Mouse (Mus musculus) limb, embryonic 15.5 days (tissue): ENCODE data around the gene Rilp. TPM values are rescaled to one million over a fixed set of nuclear protein-coding genes. Genes with fewer than 3 reads are reported as not detected.
A peak's percentile ranks its signal among the peaks of the same experiment; 100 is the strongest.
"Not testable (repeated sequence)": the region's sequence is repeated elsewhere in the genome, so short reads cannot be mapped to it uniquely, and the experiment has no call there.

Experiments
- ATAC-seq: fragments of 200-750 bp; cut with Nextera tagmentation; 2 replicates; pipeline ENCODE4 v1.8.0; 2017; ENCODE audit warnings: low read depth, moderate TSS enrichment; ENCODE audit not compliant: insufficient number of reproducible peaks, low FRiP score, low TSS enrichment
- H3K27ac ChIP-seq: fragments of 300-500 bp; sonication (generic); 2 replicates; pipeline ENCODE4 v1.5.1; 2015; ENCODE audit warnings: moderate library complexity, mild to moderate bottlenecking, inconsistent platforms
- H3K27me3 ChIP-seq: fragments of 300-500 bp; sonication (generic); 2 replicates; pipeline ENCODE4 v1.6.1; 2015; ENCODE audit warnings: inconsistent platforms
- H3K36me3 ChIP-seq: fragments of 300-500 bp; sonication (generic); 2 replicates; pipeline ENCODE4 v1.6.1; 2015; ENCODE audit warnings: inconsistent platforms
- H3K4me1 ChIP-seq: fragments of 300-500 bp; sonication (generic); 2 replicates; pipeline ENCODE4 v1.6.1; 2015; ENCODE audit warnings: inconsistent platforms
- H3K4me2 ChIP-seq: fragments of 300-500 bp; sonication (generic); 2 replicates; pipeline ENCODE4 v1.6.1; 2015; ENCODE audit warnings: mild to moderate bottlenecking, inconsistent platforms
- H3K4me3 ChIP-seq: fragments of 300-500 bp; sonication (generic); 2 replicates; pipeline ENCODE4 v1.5.1; 2015; ENCODE audit warnings: mild to moderate bottlenecking, inconsistent platforms
- H3K9ac ChIP-seq: fragments of 300-500 bp; sonication (generic); 2 replicates; pipeline ENCODE4 v1.6.1; 2015; ENCODE audit warnings: inconsistent platforms
- H3K9me3 ChIP-seq: fragments of 300-500 bp; sonication (generic); 2 replicates; pipeline ENCODE4 v1.6.1; 2016; ENCODE audit warnings: inconsistent platforms
- WGBS: fragments of 180-500 bp; shearing (Covaris S2); methylation state at CpG from one replicate; pipeline ENCODE4 v1.1.7; 2015; 5-methylcytosine and 5-hydroxymethylcytosine counted together
- microRNA counts: library from miRNA; unstranded; fragments of <30 nt; microRNA quantifications from one replicate; lab custom pipeline; 2016
- microRNA-seq: library from miRNA; unstranded; fragments of <30 nt; microRNA quantifications from one replicate; pipeline ENCODE4, GENCODE M21; 2016
- polyA plus RNA-seq: library from polyadenylated mRNA; unstranded; fragments of >200 nt; fragmentation: Nextera tagmentation; extraction: Ambion mirVana; gene quantifications from 2 replicates; pipeline ENCODE4 v1.2.1, GENCODE M21; 2015

Rilp gene
- polyA plus RNA-seq, 1 experiment from 2014 or later: 0.45 TPM

DNA sequence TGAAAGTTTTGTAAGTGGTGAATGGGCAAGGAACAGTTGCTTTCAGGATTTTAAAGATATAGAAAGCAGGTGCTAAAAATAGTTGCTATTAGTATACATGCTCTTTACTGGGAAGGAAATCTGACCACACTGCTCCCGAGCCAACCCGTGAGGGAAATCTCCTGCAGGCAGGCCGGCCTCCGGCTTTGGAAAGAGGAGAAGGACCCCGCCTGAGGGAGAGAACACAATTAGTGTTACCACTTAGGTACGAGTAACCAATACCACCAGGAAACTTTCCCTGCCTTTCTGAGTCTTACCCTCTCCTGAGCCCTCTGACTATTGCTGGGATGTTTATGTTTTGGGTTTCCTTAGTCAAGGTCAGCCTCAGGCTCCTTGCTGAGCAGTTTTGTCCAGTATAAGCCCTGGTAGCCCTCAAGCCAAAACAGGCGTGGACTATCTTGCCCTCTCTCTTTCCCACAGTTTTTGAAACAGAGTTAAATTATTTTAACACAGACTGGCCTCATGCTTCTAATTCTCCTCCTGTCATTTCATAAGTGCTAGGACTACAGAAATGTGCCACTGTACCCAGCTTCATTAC, 43.1 kb downstream of the Rilp start:
- Histone ChIP-seq H3K36me3 (no peaks in the 10 kb centered on the region), H3K9me3 (no peaks in the 10 kb centered on the region), H3K4me3 (no peak overlapping the region), H3K9ac (no peak overlapping the region), H3K27ac (peak overlapping the region; percentile 79), H3K4me1 (peaks cover 33% of the 10 kb centered on the region), H3K4me2 (no peak overlapping the region), H3K27me3 (no peaks in the 10 kb centered on the region)
- no peak for ATAC-seq
- WGBS: 29% methylated on average over 7 of the region's 7 CpGs

- H3K27ac ChIP-seq, H3K4me2 ChIP-seq, H3K4me3 ChIP-seq, H3K9ac ChIP-seq, H3K36me3 ChIP-seq, H3K9me3 ChIP-seq, H3K27me3 ChIP-seq, ATAC-seq: not testable (repeated sequence)
- peaks cover 22% of the 10 kb centered on the region for H3K4me1 ChIP-seq
- 93% methylated on average over 6 of the region's 6 CpGs for WGBS
These were observed 46.1 kb downstream of the Rilp start for GRCm38 (mm10) chr11:75556006-75556405.

DNA sequence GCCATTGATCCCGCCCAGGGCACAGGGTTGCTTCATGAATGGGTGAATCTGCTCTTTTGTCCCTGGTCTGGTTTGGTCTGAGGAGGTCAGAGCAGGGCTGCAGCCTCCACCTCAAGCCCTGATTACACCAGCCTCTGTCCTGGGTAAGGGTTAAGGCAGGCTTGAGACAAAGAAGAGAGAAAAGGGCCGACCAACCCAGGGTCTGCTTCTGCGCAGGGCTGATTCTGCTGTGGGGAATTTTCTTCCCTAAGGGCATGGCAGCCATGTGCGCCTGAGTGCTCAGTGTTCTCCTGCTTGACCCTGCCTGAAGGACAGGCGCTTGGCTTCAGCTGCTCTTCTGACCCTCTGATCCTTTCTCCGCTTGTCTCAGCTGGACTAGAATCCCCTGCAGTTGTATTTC, 47.2 kb downstream of the Rilp start:
- no peak for ATAC-seq
- Histone ChIP-seq H3K4me2 (no peak overlapping the region), H3K9ac (no peak overlapping the region), H3K27me3 (no peaks in the 10 kb centered on the region), H3K27ac (no peak overlapping the region), H3K9me3 (no peaks in the 10 kb centered on the region), H3K4me1 (peaks cover 10% of the 10 kb centered on the region), H3K4me3 (no peak overlapping the region), H3K36me3 (no peaks in the 10 kb centered on the region)
- WGBS: 82% methylated on average over 6 of the region's 6 CpGs

- Histone ChIP-seq H3K4me2 (no peak overlapping the region), H3K27ac (no peak overlapping the region), H3K9ac (no peak overlapping the region), H3K4me1 (peaks cover under 1% of the 10 kb centered on the region; the same call in 1 of the 2 replicates), H3K9me3 (no peaks in the 10 kb centered on the region), H3K4me3 (no peak overlapping the region), H3K36me3 (no peaks in the 10 kb centered on the region), H3K27me3 (no peaks in the 10 kb centered on the region)
- WGBS: 96% methylated on average over 1 of the region's 1 CpGs
- no peak for ATAC-seq
These were observed 48.2 kb downstream of the Rilp start for GRCm38 (mm10) chr11:75558101-75558500.

DNA sequence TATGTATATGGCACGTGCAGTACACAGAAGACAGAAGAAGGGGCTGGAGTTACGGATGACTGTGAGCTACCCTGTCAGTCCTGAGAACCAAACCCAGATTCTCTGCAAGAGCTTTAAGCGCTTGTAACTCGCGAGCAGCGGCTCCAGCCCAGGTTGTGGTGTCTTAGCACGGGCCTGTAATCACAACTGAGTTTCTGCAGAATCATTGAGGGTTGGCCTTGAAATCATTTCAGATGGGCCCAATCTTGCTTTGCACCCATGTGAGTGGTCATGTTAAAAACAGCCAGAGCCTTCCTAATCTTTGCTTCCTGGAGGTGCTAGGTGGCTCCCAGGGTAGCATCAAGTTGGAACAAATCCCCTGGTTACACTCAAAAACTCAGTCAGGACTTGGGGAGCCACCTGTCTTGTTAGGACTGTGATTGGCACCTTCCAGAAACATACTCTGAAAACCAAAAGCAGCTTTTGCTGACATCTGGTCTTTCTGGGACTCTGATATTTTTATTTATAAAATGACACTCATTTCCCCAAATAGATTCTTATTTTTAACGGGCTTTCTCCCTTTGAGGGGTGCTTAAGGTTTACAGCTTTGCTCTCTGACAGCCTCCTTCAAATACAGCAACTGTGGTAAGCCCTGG, 50.1 kb downstream of the Rilp start:
- H3K27me3 ChIP-seq: no peaks in the 10 kb centered on the region
- no peak overlapping the region for H3K27ac ChIP-seq
- H3K9ac ChIP-seq: no peak overlapping the region
- H3K36me3 ChIP-seq: no peaks in the 10 kb centered on the region
- no peak overlapping the region for H3K4me2 ChIP-seq
- H3K4me1 ChIP-seq: no peaks in the 10 kb centered on the region
- no peaks in the 10 kb centered on the region for H3K9me3 ChIP-seq
- 82% methylated on average over 8 of the region's 8 CpGs for WGBS
- H3K4me3 ChIP-seq: no peak overlapping the region
- no peak for ATAC-seq

- Histone ChIP-seq H3K36me3 (no peaks in the 10 kb centered on the region), H3K27ac (no peak overlapping the region), H3K4me3 (no peak overlapping the region), H3K4me2 (no peak overlapping the region), H3K9ac (no peak overlapping the region), H3K4me1 (no peaks in the 10 kb centered on the region), H3K9me3 (no peaks in the 10 kb centered on the region), H3K27me3 (no peaks in the 10 kb centered on the region)
- no peak for ATAC-seq
- WGBS: 68% methylated on average over 14 of the region's 14 CpGs
These were observed 50.9 kb downstream of the Rilp start for GRCm38 (mm10) chr11:75560530-75561409.

GRCm38 (mm10) chr11:75561410-75561791, 51.5 kb downstream of the Rilp start:
- 78% methylated on average over 5 of the region's 5 CpGs for WGBS
- Histone ChIP-seq H3K4me1 (no peaks in the 10 kb centered on the region), H3K9me3 (no peaks in the 10 kb centered on the region), H3K27ac (no peak overlapping the region), H3K4me2 (no peak overlapping the region), H3K9ac (no peak overlapping the region), H3K27me3 (no peaks in the 10 kb centered on the region), H3K4me3 (no peak overlapping the region), H3K36me3 (no peaks in the 10 kb centered on the region)
- no peak for ATAC-seq

MicroRNAs encoded within 50 kb of the gene (microRNA counts, 519-probe panel; counts per million panel counts)
- 3,894 counts per million, percentile 90 among the panel's probes with 10 or more counts for microRNA mmu-miR-22 (lab: Ali Mortazavi, UCI)

Small RNAs within 50 kb of the gene (microRNA-seq; reads per million reads assigned to microRNA genes)
- gene Mir22 (4,472 reads per million, percentile 88 among the genes with 10 or more reads in this experiment), gene Mir3971 (not detected)

Other genes starting within 250 kb of the Rilp start
- 101 and 102 TPM in 2 replicates for gene Rpa1, start 161.8 kb upstream of the Rilp start, polyA plus RNA-seq
- gene Smyd4, start 161.7 kb upstream of the Rilp start, polyA plus RNA-seq: 12.8 and 13.1 TPM in 2 replicates
- 296 and 333 TPM in 2 replicates for gene Serpinf1, start 87.4 kb upstream of the Rilp start, polyA plus RNA-seq
- gene Serpinf2, start 70.5 kb upstream of the Rilp start, polyA plus RNA-seq: 0.12 and 1.6 TPM in 2 replicates
- 5.8 and 6.5 TPM in 2 replicates for gene Wdr81, start 55.4 kb upstream of the Rilp start, polyA plus RNA-seq
- gene Tlcd2, start 48.4 kb upstream of the Rilp start, polyA plus RNA-seq: 28.2 and 30.8 TPM in 2 replicates
- 44.4 and 49.5 TPM in 2 replicates for gene Prpf8, start 23.3 kb upstream of the Rilp start, polyA plus RNA-seq
- gene Scarf1, start 3.4 kb downstream of the Rilp start, polyA plus RNA-seq: 7.1 and 8.2 TPM in 2 replicates
- gene Slc43a2, start 21.6 kb downstream of the Rilp start, polyA plus RNA-seq: 2.6 and 3.6 TPM in 2 replicates
- gene Pitpna, start 78.0 kb downstream of the Rilp start, polyA plus RNA-seq: 61.4 and 65.4 TPM in 2 replicates
- 22.3 and 28.3 TPM in 2 replicates for gene Inpp5k, start 120.9 kb downstream of the Rilp start, polyA plus RNA-seq
- gene Myo1c, start 140.4 kb downstream of the Rilp start, polyA plus RNA-seq: 63.8 and 66.7 TPM in 2 replicates
- 109 and 117 TPM in 2 replicates for gene Crk, start 169.2 kb downstream of the Rilp start, polyA plus RNA-seq
- gene Ywhae, start 222.8 kb downstream of the Rilp start, polyA plus RNA-seq: 697 and 700 TPM in 2 replicates